Mouse (Mus musculus): ENCODE measurements around the gene Anks1b. TPM values are rescaled to one million over a fixed set of nuclear protein-coding genes. Genes with fewer than 3 reads are reported as not detected.

The Anks1b gene
- total RNA-seq, 2 experiments from 2014 or later, result 0.10 to 0.14 TPM

DNA sequence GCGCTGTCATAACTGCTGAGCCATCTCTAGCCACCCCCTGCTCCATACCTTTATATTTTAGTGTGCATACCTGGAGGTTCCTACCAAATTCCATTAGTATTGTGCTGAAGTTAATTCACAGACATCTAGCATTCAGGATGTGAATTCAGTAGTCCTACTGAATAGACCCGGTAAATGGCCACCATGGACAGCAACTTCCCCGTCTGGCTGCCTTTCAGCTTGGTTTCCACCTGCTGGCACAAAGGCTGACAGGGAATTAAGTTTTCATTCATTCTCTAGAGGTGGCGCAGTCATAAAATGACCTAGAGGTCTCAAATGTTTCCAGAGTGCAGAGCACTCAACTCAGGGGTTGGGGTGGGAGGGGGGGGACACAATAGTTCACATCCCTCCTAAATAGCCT, 953.6 kb downstream of the Anks1b start:
- DNase-seq, result peak; percentile 61

- DNase-seq, result no peak
Observed at GRCm38 (mm10) chr10:90828581-90829393, 955.5 kb downstream of the Anks1b start.

DNA sequence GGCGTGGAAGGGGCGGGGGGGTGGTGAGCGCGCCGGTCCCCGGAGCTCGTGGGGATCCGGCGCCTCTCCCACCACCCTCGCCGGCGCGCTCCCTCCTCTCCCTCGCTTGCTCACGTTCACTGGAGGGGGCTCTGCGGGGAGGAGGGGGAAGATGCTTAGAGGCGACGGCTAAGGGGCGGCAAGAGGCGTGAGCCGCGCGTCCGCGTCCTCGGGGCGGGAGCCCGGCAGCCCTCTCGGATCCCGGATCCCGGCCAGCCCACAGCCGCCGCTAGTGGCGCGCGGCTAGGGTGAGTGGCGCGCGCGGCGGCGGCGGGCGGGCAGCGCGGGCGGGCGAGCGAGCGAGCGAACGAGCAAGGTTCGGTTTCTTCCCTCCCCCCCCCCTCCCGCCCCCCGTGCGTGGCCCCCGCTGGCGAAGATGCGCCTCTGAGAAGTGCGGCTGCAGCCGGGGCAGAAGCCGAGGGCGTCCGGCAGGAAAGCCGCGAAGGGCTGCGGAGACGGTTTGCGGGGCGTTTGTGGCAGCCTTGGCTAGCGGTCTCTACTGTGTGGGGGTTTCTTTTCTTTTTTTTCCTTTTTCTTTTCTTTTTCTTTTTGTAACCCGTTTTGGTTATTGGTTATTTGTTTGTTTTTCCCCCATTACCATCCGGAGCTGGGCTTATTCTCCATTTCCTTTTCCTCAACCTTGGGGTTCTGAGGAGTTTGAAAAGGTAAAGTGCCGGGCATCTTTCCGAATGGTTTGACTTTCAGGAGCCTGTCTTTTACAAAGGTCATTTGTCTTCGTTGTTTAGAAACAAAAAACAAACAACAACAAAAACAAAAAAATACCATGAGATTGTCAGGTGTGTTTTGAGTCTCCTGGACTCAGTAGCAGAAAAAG, 956.3 kb downstream of the Anks1b start:
- peak; percentile 8 for DNase-seq

DNA sequence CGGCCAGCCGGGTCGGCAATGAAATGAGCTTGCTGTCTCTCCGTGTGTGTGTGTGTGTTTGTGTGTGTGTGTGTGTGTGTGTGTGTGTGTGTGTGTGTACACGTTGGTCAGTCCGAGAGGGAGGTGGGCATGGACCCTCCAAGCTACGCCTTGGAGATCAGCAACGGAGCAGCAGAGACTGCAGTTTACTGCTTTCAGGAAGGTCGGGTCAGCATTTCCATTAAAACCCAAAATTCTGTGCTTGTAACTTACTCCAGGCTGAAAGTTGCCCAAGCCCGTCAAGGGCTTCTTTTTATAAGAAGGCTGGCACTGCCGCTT, 956.9 kb downstream of the Anks1b start:
- DNase-seq, result no peak

DNA sequence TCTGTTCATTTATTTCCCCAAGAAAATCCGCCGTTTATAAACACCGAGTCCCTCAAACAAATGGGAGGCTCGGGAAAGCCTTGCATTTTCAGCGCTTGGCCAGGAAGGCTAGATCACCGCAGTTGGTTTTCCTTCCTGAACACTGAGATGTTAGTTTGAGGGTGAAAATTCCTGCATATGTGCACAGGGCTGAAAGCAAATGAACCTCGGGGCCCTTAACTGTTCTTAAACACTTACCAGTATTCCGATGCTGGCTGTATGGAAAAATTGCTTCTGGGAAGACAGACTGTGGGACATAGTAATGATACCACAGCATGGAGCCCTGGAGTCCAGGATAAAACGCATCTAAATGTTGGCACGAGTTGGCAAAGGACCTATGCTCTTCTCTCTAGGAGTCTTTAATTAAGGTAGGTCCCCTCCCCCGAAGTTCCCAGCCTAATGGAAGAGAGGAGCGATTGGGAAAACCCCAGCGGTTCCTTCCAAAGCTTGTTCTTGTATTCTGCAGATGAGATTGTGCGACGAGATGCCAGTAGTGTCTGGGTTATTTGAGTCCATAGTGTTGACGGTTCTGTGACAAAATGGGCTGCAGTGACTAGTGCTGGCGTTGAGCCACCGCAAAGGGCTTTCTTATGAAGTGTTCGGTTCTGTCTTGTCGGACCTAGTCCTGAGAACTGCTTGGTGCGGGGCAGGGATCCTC, 957.4 kb downstream of the Anks1b start:
- no peak for DNase-seq

- DNase-seq, result no peak
Observed at GRCm38 (mm10) chr10:90831288-90831626, 957.9 kb downstream of the Anks1b start.

DNA sequence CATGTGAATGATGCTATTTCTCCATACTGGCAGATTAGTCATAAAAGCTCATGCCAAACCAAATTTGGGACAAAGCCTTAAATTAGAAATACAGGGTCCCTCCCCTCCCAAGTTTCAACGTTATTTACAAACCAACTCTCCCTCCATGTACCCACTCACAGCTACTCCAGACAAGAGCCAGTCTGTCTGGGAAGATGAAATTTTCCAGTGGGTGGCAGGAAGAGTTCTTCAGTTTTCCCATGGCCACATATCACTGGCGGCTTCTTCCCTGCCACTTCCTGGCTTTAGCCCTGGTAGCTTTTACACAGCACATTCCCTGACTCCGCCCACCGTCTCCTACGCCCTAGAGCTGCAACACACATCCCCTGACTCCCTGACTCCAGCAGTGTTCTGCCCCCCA, 961.0 kb downstream of the Anks1b start:
- no peak for DNase-seq

- DNase-seq, result no peak
Observed at GRCm38 (mm10) chr10:90835195-90835594, 961.9 kb downstream of the Anks1b start.

- no peak for DNase-seq
Observed at GRCm38 (mm10) chr10:90839611-90840335, 966.5 kb downstream of the Anks1b start.

DNA sequence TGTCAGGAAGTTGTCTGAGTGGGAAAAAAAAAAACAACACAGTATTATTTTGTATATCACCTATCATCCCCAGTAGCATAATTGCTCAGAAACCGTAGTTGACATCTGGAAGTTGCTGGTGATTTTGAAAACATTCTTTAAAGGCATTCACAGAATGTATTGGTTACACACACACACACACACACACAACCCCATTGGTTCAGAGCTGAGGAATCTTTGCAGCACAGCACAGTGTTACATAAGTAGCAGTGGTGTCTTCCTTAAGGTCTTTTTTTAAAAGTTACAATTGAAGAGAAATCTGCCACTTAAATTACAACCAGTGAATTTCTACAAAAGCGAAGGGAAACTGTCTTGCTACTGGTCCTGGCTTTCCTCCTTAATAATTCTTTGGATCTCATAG, 969.1 kb downstream of the Anks1b start:
- DNase-seq, result no peak

DNA sequence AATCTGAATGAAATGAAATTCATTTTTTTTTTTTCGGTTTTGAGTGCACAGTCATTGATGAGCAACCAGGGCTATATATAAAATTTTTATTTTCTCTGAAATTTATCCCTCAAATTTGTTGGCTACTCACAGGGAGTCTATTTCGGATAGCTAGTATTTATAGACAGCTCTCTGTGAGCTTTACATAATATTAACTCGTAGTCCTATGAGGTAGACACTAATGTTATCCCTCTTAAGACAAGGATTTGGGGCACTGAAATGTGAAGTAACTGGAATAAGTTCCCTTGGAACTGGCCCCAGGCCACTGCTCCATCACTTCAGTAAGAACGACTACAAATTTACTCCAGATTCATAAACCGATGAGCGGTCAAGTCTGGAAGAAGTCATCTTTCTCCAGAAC, 977.8 kb downstream of the Anks1b start:
- DNase-seq, result no peak

GRCm38 (mm10) chr10:90851999-90852398, 978.7 kb downstream of the Anks1b start:
- DNase-seq, result no peak

GRCm38 (mm10) chr10:90852432-90852831, 979.1 kb downstream of the Anks1b start:
- no peak for DNase-seq

DNA sequence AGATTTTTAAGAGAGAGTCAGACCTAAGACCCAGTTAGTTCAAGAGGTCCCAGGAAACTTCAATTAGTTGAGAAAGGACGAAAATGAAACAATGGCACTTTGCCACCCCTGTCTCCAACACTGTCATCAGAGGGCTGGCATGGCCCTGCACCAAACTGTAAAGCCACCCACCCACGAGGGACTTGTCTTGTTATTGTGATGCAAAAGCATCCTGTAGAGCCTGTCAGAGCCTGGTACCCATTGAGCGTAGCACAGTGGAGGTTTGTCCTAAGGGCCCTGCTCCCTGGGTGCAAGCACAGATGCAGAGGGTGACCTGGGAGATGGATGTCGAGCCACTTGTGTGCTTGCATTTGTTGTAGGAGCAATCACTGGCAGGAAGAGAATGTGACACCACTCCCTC, 983.4 kb downstream of the Anks1b start:
- no peak for DNase-seq

DNA sequence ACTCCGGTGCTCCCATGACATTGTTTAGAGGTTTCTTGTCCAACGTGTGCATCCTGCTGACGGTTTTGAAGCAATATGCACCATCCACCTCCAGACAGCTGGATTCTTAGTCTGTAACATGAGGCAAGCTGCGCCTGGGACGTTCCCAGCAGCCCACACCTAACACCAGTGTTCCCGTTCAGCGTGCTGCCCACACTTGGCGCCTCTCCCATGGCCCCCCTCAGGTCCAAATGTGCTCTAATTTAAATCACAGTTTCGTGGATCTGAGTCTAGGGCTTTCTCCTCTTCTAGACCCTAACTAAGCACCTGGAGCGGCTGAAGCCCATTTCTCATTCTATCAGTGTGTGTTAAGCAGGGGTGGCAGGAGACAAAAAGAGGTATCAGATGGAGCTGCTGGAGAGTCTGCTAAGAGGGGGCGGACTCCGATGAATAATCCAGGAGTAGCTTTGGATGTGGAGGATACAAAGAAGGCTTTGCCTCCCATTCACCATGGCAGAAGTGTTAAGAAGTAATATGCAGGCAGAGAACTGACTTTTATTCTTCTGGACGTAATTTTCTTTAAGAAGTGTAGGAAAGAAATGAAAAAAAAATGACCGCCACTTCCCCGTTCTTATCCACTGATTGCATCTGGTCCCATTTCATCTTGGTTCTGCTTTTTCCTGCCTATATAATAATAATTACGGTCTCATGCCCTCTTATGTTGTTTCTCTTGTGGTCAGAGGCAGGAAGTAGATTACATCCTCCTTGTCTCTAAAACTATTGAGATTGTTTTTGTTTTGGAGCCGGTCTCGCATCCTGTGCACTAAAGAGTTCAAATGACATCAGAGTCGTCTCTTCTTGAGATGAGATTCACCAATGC, 986.6 kb downstream of the Anks1b start:
- no peak for DNase-seq

DNA sequence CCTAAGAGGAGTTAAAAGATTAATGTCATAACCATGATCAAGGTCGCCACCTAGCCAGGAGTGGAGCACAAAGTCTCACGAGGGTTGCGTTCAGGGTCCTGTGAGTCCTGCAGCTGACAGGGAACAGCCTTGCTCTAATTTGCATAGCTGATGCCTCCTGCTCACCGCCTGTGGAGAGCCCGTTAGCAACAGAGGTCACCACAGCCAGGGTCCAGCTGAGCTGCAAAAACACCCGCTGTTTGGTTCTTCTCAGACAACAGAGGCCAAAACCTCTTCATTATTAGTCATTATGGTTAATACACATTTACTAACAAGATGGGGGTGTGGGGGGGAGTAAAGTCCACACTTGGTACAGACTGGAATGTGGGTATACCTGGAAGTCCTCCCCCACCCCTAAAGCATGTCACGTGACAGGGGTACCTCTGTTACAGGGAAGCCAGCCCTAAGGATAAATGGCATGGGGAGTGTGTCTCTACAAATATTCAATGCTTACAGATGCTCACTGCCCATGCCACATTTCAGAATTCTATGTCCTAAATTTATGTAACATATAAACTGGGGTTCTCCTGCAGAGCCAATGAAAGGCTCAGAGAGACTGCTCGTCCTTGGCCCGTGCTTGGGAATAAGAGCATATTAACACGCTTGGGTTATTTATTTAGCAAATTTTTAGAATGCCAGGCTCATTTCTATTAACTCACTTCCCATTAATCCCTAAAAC, 990.7 kb downstream of the Anks1b start:
- no peak for DNase-seq

DNA sequence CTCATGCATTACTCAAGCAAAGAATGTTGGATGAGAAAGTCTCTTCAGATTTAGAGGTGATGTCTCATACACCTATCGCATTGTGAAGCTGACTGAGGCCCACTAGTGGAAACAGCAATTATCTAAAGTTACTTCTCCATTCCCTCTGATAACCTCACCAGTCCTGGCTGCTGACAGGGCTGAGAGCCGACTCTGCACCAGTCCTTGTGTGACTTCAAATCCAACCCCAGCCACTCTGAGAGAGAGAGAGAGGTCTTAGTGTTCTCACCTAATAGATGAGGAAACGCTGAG, 991.2 kb downstream of the Anks1b start:
- no peak for DNase-seq

- DNase-seq, result no peak
Observed at GRCm38 (mm10) chr10:90873204-90873603, 999.9 kb downstream of the Anks1b start.

GRCm38 (mm10) chr10:90874166-90874565, 1000.9 kb downstream of the Anks1b start:
- DNase-seq, result no peak

- DNase-seq, result peak; percentile 37
Observed at GRCm38 (mm10) chr10:90880854-90881560, 1007.7 kb downstream of the Anks1b start.

GRCm38 (mm10) chr10:90889566-90889965, 1016.3 kb downstream of the Anks1b start:
- no peak for DNase-seq
